Mouse (Mus musculus) cerebellum, adult (tissue): ENCODE measurements around the gene Gm37240.

Experiments
- ATAC-seq: cut with Nextera tagmentation; 2 replicates; pipeline ENCODE4 v1.9.2; 2017; ENCODE audit warnings: mild to moderate bottlenecking, moderate library complexity, mixed read lengths; ENCODE audit not compliant: insufficient number of reproducible peaks, low FRiP score, low TSS enrichment

Gm37240 gene

GRCm38 (mm10) chr3:85024817-85025705 lies 862.3 kb downstream of the Gm37240 start:
- no peak for ATAC-seq

DNA sequence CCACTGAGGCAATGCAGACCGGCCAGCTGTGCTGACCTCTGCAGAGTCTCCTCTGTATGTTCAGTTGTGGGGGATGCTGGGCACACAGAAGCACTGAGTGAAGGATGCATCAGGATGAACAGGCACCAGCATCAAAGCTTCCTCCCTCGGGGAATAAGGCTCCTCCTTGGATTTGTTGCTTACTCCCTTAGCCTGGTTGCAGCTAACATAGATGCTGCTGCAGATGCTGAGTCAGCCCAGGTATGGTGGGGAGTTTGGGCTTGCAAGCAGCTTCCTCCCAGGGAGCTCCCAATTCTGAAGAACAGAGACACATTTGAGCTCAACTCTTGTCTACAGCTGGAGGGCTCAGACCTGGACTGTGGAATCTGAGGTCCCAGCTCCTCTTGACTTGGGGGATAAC lies 863.1 kb downstream of the Gm37240 start:
- ATAC-seq, result no peak

DNA sequence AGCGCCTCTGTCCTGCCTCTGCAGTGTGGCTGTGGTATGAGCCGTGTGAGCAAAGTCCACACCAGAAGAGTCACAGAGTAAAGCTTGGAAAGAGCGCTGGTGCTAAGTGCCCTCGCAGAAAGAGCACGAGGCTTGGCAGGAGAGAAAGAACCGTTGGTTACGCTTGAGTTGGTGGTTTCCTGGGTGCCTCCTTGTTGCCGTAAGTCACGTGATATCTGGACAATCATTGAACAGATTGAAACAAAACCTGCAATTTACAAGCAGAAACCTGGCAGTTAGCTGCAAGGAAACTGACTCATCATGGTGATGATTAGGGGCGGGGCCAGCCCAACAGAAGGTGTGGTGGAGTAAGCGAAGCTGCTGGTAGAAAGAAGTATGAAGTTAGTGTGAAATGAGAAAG lies 864.5 kb downstream of the Gm37240 start:
- no peak for ATAC-seq

DNA sequence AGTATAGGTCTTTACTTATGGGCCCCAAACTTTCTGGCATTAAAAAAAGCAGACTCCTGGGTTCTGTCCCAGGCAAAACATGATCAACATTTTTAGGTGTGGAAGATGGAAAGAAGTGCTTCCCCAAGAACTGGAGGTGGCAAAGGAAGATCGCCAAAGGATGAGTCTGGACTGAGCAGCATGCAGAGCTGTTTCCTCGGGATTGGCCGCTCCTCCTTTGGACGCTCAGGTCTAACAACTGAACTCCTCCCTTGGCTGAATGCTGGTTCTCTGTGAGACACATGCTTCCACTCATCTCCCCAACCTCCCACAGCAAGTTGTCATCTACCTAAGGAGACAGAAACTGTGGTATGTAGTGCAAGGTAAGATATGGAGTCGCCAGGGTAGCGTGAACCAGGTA lies 865.5 kb downstream of the Gm37240 start:
- no peak for ATAC-seq

- ATAC-seq, result no peak
These were observed 867.2 kb downstream of the Gm37240 start for GRCm38 (mm10) chr3:85020137-85020536.

- peak; percentile 59; the same call in 1 of the 2 replicates for ATAC-seq
These were observed 871.7 kb downstream of the Gm37240 start for GRCm38 (mm10) chr3:85015667-85016066.

DNA sequence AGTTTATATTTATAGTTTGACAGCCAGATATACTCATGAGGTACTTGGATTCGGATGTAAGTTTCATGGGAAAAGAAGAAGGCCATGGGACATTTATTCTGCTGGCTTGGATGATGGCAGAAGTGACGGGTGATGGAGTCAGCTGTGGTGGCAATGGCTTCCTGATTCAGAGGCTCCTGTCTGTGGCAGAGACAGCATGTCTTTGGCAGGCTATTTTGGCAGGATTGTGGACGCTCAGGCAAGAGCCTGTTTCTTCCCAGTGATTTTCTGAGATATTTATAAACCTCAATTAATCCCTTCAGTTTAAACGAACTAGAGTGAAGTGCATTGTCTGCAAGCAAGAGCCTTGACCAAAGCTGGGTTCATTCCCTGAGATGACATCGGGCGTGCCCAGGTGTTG lies 874.4 kb downstream of the Gm37240 start:
- ATAC-seq, result no peak

DNA sequence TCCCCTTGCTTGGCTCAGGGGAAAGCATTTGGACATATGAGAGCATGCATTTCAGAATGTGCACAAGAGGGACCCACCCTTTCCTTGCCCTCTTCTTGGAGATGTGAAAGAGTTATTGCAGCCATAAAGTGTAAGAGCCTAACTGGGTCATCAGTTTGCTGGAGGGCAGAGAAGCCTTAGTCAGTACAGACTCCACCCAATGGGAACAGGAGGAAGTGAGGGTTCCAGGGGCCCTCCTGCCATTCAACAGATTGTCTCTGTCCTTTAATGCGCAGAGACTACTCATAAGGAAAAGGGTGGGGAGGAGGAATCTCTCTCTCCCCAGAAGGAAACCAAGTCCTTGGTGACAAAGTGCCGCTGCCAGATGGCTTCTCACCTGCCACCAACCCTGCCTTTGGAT lies 882.1 kb downstream of the Gm37240 start:
- no peak for ATAC-seq

DNA sequence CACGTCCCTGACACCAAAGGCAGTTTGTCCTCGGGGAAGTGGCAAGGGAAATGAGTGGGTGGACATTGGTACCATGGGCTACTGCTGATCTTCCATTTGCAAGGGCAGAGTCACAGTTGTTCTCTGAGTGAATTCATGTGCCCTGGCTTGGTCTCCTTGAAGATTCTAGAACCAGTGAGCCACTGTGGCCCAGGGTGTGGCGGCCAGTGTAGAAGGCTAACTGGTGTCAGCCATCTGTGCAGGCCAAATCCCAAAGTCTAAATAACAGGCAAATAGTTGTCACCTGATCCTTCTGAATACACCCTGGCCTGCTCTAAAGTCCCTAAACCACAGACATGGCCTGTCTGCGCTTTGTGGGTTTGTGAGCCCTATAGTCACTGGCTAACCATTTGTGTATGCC lies 898.4 kb downstream of the Gm37240 start:
- no peak for ATAC-seq

GRCm38 (mm10) chr3:84985121-84985625 lies 902.1 kb downstream of the Gm37240 start:
- ATAC-seq, result no peak

- ATAC-seq, result no peak
These were observed 904.6 kb downstream of the Gm37240 start for GRCm38 (mm10) chr3:84982688-84983087.

DNA sequence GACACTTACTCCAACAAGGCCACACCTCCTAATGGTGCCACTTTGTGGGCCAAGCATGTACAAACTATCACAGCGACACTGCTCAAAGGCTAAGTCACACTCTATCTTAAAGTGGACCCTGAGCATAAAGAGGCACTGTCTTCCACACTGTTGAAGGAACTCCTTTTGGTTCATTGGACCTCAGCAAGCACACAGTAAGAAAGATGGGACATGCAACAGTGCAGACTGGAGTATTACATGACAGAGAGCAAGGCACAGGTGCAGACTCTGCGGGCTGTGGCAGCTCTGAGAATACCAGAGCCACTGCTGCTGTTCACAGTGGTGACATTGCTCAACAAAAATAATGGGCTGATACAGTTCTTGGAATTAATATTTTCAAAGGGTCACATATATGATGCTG lies 907.2 kb downstream of the Gm37240 start:
- ATAC-seq, result no peak

GRCm38 (mm10) chr3:84978676-84979075 lies 908.6 kb downstream of the Gm37240 start:
- no peak for ATAC-seq

GRCm38 (mm10) chr3:84974193-84974592 lies 913.1 kb downstream of the Gm37240 start:
- no peak for ATAC-seq

GRCm38 (mm10) chr3:84972881-84973280 lies 914.4 kb downstream of the Gm37240 start:
- no peak for ATAC-seq

GRCm38 (mm10) chr3:84971561-84971960 lies 915.8 kb downstream of the Gm37240 start:
- no peak for ATAC-seq

GRCm38 (mm10) chr3:84967364-84967763 lies 920.0 kb downstream of the Gm37240 start:
- no peak for ATAC-seq

DNA sequence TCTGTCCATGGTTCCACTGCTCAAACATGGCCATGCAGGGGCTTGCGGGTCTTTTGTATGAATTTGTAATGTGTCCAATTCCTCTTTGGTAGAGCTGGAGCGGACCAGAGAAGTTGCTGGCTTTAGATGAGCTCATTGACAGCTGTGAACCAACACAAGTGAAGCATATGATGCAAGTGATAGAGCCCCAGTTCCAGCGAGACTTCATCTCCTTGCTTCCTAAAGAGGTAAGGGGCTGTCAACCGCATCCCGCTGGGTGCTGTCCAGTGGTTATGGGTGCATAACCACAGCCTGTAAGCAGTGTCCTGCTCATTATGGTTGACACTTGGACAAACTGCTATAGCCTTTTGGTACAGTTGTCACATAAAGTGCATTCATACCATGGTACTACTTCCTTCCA lies 922.2 kb downstream of the Gm37240 start:
- ATAC-seq, result no peak

DNA sequence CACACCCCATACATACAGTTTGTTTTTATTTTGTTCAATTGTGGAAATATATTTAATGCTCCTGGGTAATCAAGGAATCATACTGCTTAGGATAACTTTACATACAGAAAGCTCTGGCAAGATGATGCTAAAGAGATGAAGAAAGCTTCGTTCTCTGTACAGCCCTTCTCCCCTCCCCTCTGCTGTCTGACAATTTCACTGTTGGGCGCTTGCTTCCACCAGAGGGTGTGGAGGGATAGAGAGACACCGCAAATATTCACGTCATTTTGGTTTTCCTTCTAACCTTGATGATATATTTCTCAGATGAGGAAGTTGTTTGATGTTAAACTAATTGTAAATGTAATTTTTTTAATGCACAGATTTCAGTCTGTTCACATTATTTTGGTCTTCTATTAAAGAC lies 931.5 kb downstream of the Gm37240 start:
- ATAC-seq, result no peak

- ATAC-seq, result no peak
These were observed 932.1 kb downstream of the Gm37240 start for GRCm38 (mm10) chr3:84955011-84955775.

DNA sequence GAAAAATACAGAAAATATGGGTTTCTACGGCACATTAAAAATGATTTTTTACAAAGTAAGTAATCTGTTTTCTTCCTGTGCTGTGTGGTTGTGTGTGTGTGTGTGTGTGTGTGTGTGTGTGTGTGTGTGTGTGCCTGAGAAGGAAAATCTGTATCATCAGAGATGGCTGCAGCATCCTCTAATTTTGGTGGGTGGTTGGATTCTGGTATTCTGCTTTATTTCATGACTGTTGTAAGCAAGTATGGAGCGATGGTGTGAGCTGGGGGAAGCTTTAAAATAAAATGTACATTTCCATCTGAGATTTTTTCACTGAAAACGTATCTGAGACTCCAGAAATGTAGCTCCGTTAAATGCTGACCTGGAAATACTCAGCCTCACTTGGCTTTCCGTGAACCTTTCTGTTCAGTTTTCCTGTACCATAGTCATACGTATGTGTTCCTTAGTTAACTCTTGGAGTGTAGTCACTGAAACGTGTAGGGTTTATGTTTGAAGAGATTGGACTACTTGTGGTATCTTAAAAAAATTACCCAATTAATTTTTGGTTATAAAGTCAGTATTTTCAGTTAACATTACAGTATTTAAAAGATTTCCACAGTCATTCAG lies 934.6 kb downstream of the Gm37240 start:
- ATAC-seq, result peak; percentile 7; the same call in 1 of the 2 replicates
